Mouse (Mus musculus): ENCODE measurements around the gene Nup50. TPM values are rescaled to one million over a fixed set of nuclear protein-coding genes. Genes with fewer than 3 reads are reported as not detected.

The Nup50 gene
- total RNA-seq, 2 experiments from 2014 or later: 32.0 to 33.2 TPM

DNA sequence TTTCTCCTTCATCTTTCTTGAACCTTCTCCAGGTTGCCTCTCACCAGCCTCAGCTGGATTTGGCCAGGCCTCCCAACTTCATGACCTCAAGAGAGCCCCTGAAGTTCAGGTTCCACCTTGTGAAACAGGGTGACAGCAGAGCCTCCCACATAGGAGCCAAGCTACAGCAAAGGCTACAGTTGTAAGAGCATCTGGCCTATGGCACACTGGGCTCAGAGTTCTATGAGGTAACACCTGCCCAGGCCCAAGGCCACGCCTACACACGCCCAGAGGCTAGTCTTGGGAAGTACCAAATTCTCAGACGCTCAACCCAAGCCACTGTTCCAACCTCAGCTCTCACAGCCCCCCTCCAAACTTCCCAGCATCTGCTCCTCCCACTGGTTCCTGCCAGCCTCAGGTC is 59.7 kb downstream of the Nup50 start:
- intact Hi-C loops (cut with DNase I): no loop called here
- no peak for TF ChIP-seq CTCF (IDR thresholded peaks at IDR 0.05)
- Histone ChIP-seq H3K27ac (no peak overlapping the region; the same call in 1 of the 2 replicates), H3K4me3 (no peak overlapping the region)
- no peak for DNase-seq (ENCODE audit: extremely low spot score in 1 of 2, low spot score in 2 of 2)

DNA sequence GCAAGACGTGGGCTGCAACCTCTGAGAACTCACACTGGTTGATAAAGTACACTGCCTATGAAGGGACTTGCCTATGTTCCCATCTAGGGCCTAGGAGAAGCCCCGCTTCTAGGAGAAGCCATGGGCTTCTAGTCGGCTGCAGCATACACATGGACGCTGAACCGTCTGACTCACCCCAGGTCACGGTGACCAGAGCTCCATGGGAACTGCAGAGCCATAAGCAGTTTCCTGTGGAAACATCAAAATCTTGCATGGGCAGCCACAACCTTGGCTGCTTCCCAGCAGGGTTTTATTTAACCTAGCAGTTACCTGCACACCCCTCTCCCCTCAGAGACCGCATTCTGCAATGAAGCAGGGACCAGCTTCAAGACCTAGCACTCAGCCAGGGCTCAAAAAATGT is 60.5 kb downstream of the Nup50 start:
- DNase-seq (ENCODE audit: extremely low spot score in 1 of 2, low spot score in 2 of 2): no peak
- no peak overlapping the region for H3K4me3 ChIP-seq
- H3K27ac ChIP-seq: peak overlapping the region; percentile 16; the same call in 1 of the 2 replicates
- intact Hi-C loops (cut with DNase I): no loop called here
- TF ChIP-seq CTCF (IDR thresholded peaks at IDR 0.05): no peak

DNA sequence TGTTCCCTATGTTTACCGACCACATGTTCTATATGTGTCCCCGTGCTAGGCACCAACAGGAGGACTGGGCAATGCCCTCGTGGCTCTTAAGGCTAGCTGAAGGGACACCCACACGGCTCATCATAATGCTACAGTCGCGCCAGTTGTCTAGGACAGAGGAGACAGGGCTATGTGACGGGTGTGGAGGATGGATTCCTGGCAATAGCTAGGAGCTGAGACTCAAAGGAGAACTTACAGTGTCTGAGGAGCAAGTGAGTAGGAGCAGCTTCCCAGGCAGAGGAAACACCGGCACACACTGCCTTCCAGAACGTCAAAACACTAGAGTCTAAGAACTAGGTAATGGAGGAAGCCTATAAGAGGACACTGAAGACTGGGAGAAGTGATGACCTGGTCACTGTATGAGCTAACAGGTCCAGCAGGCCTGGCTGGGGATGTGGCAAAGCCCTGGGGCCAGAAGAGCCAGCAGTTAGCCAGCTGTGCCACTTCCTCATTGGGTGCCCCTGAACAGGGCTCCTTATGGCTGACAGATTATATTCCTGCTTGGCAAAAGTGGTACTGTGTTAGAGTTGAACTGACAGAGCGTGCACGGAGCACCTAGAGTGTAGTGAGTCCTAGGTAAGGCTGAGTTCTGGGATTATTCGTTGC is 62.4 kb downstream of the Nup50 start:
- H3K4me3 ChIP-seq: peak overlapping the region; percentile 92
- peak overlapping the region; percentile 36; the same call in 1 of the 2 replicates for H3K27ac ChIP-seq
- no peak for DNase-seq (ENCODE audit: extremely low spot score in 1 of 2, low spot score in 2 of 2)
- no peak for TF ChIP-seq CTCF (IDR thresholded peaks at IDR 0.05)
- intact Hi-C loops (cut with DNase I): loop anchor here (2.0 kb wide), 1 partner anchor 25 kb away; no protein-coding TSS in a partner anchor

DNA sequence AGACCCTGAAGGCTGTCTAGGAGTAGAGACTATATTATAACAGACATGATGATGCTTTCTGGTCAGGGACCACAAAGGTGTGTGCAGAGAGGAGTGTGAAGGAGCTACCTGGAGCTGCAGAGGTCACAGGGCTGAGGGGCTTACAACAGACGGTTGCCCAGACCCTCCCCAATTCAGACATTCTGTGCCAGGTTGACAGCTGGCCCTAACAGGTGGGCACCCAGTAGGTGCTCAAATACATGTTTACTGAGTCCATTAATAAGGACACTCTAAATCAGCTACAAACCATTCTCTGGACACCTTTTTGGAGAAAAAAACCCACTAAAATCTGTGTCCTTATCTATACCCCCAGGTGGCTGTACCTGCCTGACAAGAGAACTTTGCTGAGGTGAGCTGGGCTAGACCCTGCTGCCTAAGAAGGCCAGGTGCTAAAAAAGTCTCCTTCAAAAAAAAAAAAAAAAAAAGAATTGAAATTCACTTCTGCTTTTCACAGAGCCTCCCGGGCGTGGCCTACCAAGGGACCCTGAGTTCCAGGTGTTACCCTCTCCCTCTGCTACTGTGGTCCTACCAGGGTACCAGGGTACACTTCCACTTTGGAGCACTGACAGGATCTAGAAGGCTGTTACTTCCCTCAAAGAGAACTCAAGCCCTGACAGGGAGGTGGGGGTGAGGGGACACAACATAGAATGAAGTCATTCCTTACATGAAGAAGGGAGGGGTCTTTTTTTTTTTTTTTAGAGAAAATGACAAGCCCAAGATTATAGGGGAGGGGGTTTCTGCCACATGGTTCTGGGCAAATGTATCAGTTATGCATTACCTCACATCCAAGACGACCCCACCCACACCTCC is 63.2 kb downstream of the Nup50 start:
- Histone ChIP-seq H3K27ac (peak overlapping the region; percentile 89; the same call in 1 of the 2 replicates), H3K4me3 (peak overlapping the region; percentile 92)
- no peak for DNase-seq (ENCODE audit: extremely low spot score in 1 of 2, low spot score in 2 of 2)
- intact Hi-C loops (cut with DNase I): loop anchor here (2.0 kb wide), 1 partner anchor 26 kb away; no protein-coding TSS in a partner anchor
- TF ChIP-seq CTCF (IDR thresholded peaks at IDR 0.05): no peak

DNA sequence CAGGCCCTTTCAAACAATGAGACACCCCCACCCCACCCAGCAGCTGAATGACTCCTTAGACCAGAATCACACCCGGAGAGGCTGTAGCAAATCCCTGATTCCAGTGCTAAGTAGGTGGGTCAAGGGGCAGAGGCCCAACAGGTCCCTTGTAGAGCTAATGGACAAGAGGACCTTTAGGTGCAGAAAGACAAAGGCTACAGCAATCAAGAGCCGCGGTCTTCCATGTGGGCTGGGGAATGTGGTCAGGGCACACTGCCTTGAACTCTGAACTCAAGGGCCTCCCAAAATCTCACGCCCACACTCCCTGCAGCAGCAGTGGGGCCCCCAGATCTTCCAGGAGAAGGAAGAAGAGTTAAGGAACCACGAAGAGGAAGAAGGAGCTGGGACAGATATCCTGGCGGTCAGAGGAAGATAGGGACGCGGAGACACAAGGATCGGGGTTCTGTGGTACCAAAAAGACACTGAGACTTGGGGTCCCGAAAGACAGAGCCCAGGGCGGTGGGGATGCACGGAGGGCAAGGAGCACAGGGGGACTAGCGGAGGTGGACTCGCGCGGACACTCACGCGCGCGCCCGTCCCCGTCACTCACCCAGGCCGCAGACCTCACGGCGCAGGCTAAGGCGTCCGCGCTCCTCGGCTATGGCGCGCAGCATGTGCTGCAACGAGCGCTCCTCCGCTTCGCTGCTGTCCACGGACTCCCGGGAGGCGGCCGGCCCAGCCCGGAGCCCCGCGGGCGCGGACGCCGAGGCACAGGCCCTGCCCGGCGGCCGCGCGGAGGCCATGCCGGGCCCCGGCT is 64.0 kb downstream of the Nup50 start:
- TF ChIP-seq CTCF (IDR thresholded peaks at IDR 0.05): no peak; the same call in 1 of the 2 replicates
- DNase-seq (ENCODE audit: extremely low spot score in 1 of 2, low spot score in 2 of 2): peak in 1 of 2 experiments; percentile 48
- peak overlapping the region; percentile 89 for H3K27ac ChIP-seq
- H3K4me3 ChIP-seq: peak overlapping the region; percentile 92
- intact Hi-C loops (cut with DNase I): loop anchor here (2.0 kb wide), 1 partner anchor 26 kb away; no protein-coding TSS in a partner anchor

DNA sequence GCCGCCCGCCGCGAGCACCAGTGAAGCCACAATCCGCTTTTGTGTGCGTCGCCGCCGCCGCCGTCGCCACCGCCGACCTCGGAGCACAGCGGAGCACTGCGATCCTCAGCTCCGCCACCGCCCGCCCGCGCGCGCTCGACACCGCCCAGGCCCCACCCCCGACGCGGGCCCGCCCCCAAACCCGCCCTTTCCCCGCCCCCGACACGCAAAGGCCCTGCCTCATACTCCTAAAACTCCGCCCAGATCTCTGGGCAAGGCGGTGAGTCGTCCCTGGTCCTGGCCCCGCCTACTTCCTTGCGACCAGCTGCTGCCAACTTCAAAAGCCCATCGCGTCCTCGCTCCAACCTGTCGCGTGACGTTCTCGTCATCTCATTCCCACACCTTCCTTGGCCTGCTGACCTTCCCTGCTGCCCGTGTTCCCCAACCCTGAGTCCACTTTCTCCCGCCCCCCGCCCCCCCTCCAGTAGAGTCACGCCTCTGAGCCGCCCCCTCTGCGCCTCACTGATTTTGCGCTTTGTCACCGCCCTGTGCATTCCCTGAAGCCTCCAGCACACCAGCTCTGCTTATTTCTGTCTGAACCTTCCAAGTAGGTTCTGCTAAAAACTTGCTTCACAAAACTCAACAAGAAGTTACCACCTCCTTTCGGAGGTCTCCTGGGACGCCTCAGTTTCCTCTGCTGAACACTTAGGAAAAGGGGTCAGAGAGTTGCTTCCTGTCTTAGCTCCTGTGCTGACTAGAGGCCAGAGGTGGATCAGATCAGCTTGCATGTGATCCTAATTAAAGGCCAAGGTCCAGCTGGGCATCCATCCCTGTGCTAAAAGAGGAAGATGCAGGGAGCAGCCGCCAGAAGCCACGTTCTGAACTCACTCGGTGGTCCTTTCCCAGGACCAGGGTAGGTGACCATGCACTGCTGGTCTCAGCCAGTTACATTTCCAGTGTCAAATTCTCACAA is 64.9 kb downstream of the Nup50 start, which contains the start of gene 5031439G07Rik:
Gene 5031439G07Rik (minus strand): TSS at position 678 of the 952 bp plus-strand sequence.
- no peak; the same call in none of the 2 replicates for TF ChIP-seq CTCF (IDR thresholded peaks at IDR 0.05)
- Histone ChIP-seq H3K27ac (peak within 1 kb of the TSS; percentile 89), H3K4me3 (peak within 1 kb of the TSS; percentile 92)
- intact Hi-C loops (cut with DNase I): loop anchor here (2.0 kb wide), 1 partner anchor 27 kb away; no protein-coding TSS in a partner anchor
- DNase-seq (ENCODE audit: extremely low spot score in 1 of 2, low spot score in 2 of 2): peak; percentile 78 to 85

DNA sequence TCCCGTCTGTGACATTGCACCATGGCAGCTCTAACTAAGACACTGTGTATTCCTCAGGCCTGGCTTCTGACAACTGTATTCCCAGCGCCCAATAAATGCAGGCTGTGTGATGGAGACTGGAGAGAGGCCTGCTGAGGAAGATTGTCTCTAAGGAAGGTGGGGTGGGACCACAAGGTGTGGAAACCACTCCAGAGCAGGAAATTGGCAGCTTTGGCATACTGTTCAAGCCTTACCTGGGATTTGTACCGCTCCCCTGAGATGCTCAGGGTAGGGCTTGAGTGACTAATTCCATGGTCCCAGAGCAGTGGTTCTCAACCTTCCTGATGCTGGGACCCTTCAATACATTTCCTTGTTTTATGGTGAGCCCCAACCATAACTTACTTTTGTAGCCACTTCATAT is 65.9 kb downstream of the Nup50 start:
- peak in 1 of 2 experiments; percentile 7 for DNase-seq (ENCODE audit: extremely low spot score in 1 of 2, low spot score in 2 of 2)
- Histone ChIP-seq H3K27ac (no peak overlapping the region), H3K4me3 (no peak overlapping the region)
- intact Hi-C loops (cut with DNase I): no loop called here
- TF ChIP-seq CTCF (IDR thresholded peaks at IDR 0.05): no peak

DNA sequence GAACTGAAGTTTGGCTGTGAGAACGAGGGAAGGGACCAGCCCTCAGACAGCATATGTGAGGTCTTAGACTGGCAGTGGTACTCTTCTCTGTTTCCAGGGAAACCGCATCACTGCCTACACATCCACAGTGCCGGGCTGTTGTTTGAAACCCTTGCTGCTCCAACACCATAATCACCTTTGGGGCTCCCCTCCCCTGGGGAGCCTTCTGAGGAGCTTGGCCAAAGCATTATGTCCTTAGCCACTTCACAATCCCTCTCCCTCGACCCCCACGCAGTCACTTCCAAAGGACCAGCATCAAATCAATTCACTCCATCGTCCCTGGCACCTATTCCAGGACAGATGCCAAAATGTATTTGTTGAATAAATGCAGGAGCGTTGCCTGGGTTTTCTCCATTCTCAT is 66.6 kb downstream of the Nup50 start:
- intact Hi-C loops (cut with DNase I): loop anchor here (10.0 kb wide), 1 partner anchor 135 kb away; the partner anchor contains the start of gene Phf21b
- TF ChIP-seq CTCF (IDR thresholded peaks at IDR 0.05): no peak
- peak in 1 of 2 experiments; percentile 13 for DNase-seq (ENCODE audit: extremely low spot score in 1 of 2, low spot score in 2 of 2)
- Histone ChIP-seq H3K27ac (no peak overlapping the region), H3K4me3 (no peak overlapping the region)

Small RNA genes within 50 kb of the gene (microRNA-seq; reads per million reads assigned to microRNA genes)
- gene Mir1249: 993 to 1,681 reads per million in 2 experiments

Other genes starting within 250 kb of the Nup50 start
- not detected for gene Arhgap8, start 203.4 kb upstream of the Nup50 start, total RNA-seq (2021)
- 10 to 100 TPM; 18.8 to 31.9 TPM for gene Phf21b, start 67.4 kb upstream of the Nup50 start, total RNA-seq (2021)
- 1 to 10 TPM; 1.1 to 1.3 TPM for gene Gm29666, start 3.4 kb upstream of the Nup50 start, total RNA-seq (2021)
- gene 5031439G07Rik, start 65.1 kb downstream of the Nup50 start, total RNA-seq (2021): 10 to 100 TPM; 72.8 to 94.8 TPM
- gene Upk3a, start 93.7 kb downstream of the Nup50 start, total RNA-seq (2021): not detected
- 10 to 100 TPM; 24.4 to 25.3 TPM for gene Fam118a, start 105.5 kb downstream of the Nup50 start, total RNA-seq (2021)
- gene Smc1b, start 208.6 kb downstream of the Nup50 start, total RNA-seq (2021): not detected
- under 1 TPM in 1 of 2 experiments, not detected in 1; 0.27 TPM for gene Ribc2, start 208.7 kb downstream of the Nup50 start, total RNA-seq (2021)